Mouse (Mus musculus) myocyte (in vitro differentiated cells): ENCODE measurements around the gene Lama2. TPM values are rescaled to one million over a fixed set of nuclear protein-coding genes. Genes with fewer than 3 reads are reported as not detected.

Source experiments
- H3K27me3 ChIP-seq: one replicate; pipeline ENCODE4 v1.6.1; 2011; ENCODE audit not compliant: control insufficient read depth, insufficient read depth, insufficient read length
- H3K36me3 ChIP-seq: one replicate; pipeline ENCODE4 v1.6.1; 2011; ENCODE audit not compliant: control insufficient read depth, insufficient read depth
- H3K4me2 ChIP-seq: one replicate; pipeline ENCODE4 v1.6.1; 2011; ENCODE audit warnings: low read depth, control low read depth
- H3K4me3 ChIP-seq: one replicate; pipeline ENCODE4 v1.5.1; 2011; ENCODE audit warnings: mild to moderate bottlenecking, control low read depth, moderate library complexity
- H3K79me2 ChIP-seq: one replicate; pipeline ENCODE4 v1.6.1; 2011; ENCODE audit not compliant: control insufficient read depth, insufficient read depth
- H3ac ChIP-seq: one replicate; pipeline ENCODE4 v1.6.1; 2011; ENCODE audit not compliant: control insufficient read depth, insufficient read length
- CEBPB ChIP-seq: IDR thresholded peaks from 2 replicates; pipeline ENCODE4 v1.6.1; 2011; ENCODE audit warnings: mild to moderate bottlenecking, moderate library complexity; ENCODE audit not compliant: poor library complexity, insufficient read depth, severe bottlenecking
- E2F4 ChIP-seq: IDR thresholded peaks from one replicate; pipeline ENCODE4 v1.6.1; 2011; ENCODE audit warnings: mild to moderate bottlenecking, control low read depth, moderate library complexity; ENCODE audit not compliant: insufficient read depth
- MAX ChIP-seq: IDR thresholded peaks from one replicate; pipeline ENCODE4 v1.6.1; 2011; ENCODE audit warnings: low read depth, mild to moderate bottlenecking, control low read depth
- MYOD1 ChIP-seq, 3 experiments: IDR thresholded peaks; one replicate each; pipeline ENCODE4 v1.6.1; 2011; ENCODE audit warnings: control low read depth in 2 of 3, low read depth in 2 of 3, mild to moderate bottlenecking in 2 of 3, moderate library complexity in 1 of 3; ENCODE audit not compliant: insufficient read length in 2 of 3, control insufficient read depth in 1 of 3
- MYOG ChIP-seq, 3 experiments: IDR thresholded peaks; one replicate each; pipeline ENCODE4 v1.6.1; 2011; ENCODE audit warnings: control low read depth in 2 of 3, low read depth in 2 of 3, mild to moderate bottlenecking in 2 of 3; ENCODE audit not compliant: insufficient read length in 2 of 3, control insufficient read depth in 1 of 3, insufficient read depth in 1 of 3
- POLR2A ChIP-seq: IDR thresholded peaks from one replicate; pipeline ENCODE4 v1.6.1; 2011; ENCODE audit warnings: low read depth, mild to moderate bottlenecking, control low read depth, moderate library complexity; ENCODE audit not compliant: insufficient read length
- POLR2AphosphoS2 ChIP-seq: IDR thresholded peaks from one replicate; pipeline ENCODE4 v1.6.1; 2011; ENCODE audit warnings: low read depth, control low read depth; ENCODE audit not compliant: insufficient read length
- REST ChIP-seq: IDR thresholded peaks from one replicate; pipeline ENCODE4 v1.6.1; 2011; ENCODE audit warnings: mild to moderate bottlenecking, control low read depth, moderate library complexity; ENCODE audit not compliant: insufficient read depth, insufficient read length
- SRF ChIP-seq: IDR thresholded peaks from one replicate; pipeline ENCODE4 v1.6.1; 2011; ENCODE audit warnings: low read depth; ENCODE audit not compliant: control insufficient read depth, insufficient read length
- TCF12 ChIP-seq: IDR thresholded peaks from one replicate; pipeline ENCODE4 v1.6.1; 2011; ENCODE audit warnings: mild to moderate bottlenecking, control low read depth; ENCODE audit not compliant: poor library complexity, insufficient read depth, severe bottlenecking
- TCF3 ChIP-seq: IDR thresholded peaks from one replicate; pipeline ENCODE4 v1.6.1; 2011; ENCODE audit warnings: low read depth, control low read depth; ENCODE audit not compliant: insufficient read length
- USF1 ChIP-seq: IDR thresholded peaks from one replicate; pipeline ENCODE4 v1.6.1; 2011; ENCODE audit warnings: low read depth, mild to moderate bottlenecking, control low read depth, moderate library complexity
- polyA plus RNA-seq: library from polyadenylated mRNA; unstranded; fragments of >200 nt; fragmentation: generic; extraction: Trizol; gene quantifications from one replicate; pipeline ENCODE4 v1.2.1, GENCODE M21; 2012; ENCODE audit warnings: missing spikeins

Gene Lama2
- polyA plus RNA-seq, 1 experiment = 15.1 TPM

DNA sequence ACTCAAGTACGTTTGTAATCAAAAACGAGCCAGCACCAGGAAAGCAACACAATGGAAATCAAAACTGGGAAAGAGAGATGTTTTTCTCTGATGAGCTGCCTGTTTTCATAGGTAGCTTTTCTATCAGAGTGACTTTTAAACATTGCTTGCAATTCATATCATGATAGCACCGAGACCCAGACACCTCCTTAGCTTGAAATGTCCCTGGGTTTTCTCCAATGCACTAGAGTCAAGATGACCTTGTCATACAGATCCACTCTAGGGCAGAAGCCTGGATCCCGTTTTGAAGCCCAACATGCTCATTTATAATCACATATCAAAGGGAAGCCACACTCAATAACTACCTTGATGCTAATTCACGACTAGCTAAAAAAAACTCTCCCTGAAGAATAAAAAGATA, 386.0 kb downstream of the Lama2 start:
- Histone ChIP-seq H3K4me3 (no peak overlapping the region), H3K36me3 (no peaks in the 10 kb centered on the region), H3K27me3 (no peaks in the 10 kb centered on the region), H3K4me2 (no peak overlapping the region), H3K79me2 (no peaks in the 10 kb centered on the region), H3ac (no peak overlapping the region)
- TF ChIP-seq MAX (no peak), TCF3 (no peak), SRF (no peak), REST (no peak), POLR2A (no peak)

DNA sequence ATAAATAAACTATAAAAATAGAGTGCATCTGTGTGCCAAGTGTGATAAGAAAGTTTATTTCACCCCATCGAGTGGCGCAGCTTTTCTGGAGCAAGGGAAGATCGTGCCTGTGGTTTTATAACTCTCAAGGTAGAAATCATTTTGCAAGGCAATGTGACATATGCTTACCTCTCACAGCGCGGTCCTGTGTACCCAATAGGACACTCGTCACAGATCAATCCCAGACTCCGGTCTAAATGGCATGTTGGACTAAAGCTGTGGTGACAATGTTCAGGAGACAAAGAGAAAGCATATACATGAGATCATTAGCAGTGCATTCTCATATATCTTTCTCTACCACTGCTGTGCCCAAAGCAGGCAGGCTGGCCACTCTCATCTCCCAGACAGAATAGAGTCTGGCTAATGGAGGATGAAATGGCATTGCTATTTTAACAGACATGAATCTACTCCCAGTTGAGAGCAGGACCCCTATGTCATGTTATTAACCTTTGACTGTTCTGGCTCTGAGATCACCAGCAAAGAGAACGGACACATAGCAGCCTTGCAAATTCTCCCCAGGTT, 395.7 kb downstream of the Lama2 start:
- no peak overlapping the region for H3ac ChIP-seq

DNA sequence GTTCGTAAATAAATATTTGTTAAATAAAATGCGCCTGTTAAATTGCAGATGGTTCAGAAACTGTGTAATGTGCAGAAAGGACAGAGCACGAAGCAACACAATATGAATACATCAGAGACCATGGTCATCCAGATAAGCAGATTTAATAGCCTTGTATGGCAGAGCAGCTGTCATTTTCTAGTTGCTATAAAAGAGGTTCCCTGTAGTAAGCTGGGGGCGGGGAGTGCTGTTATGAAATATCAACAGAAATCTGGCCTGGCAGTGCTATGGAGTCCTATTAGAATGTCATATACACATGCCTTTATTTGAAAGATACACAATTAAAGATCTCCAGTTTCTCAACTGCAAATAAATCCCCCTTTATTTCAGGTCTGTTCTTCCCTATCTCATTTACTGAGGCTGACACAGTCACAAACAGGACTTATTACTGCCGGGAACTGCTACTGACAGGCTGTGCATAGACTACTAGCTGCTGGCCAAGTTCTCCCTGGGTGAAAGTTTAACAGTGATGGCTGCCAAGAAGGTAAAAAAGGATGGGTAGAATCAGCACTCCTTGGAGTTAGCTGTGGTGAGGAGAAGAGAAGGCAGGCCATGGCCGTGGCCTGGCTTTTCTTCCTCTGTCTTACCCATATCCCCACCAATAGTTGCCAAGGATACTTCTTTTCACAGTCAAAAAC, 396.8 kb downstream of the Lama2 start:
- Histone ChIP-seq H3K4me3 (no peak overlapping the region), H3K4me2 (no peak overlapping the region)

More for the DNA sequence above, 395.7 kb downstream of the Lama2 start:
- no peak overlapping the region for H3K4me3 ChIP-seq
- TF ChIP-seq MYOG (IDR thresholded peaks at IDR 0.05; ENCODE audit: control insufficient read depth in 1 of 3, insufficient read depth in 1 of 3, insufficient read length in 2 of 3, low read depth in 2 of 3) (no peak), TCF12 (no peak), CEBPB (no peak), MYOD1 (IDR thresholded peaks at IDR 0.05; ENCODE audit: control insufficient read depth in 1 of 3, insufficient read length in 2 of 3, low read depth in 2 of 3) (no peak), USF1 (no peak), TCF3 (no peak), POLR2A (no peak), MAX (no peak), REST (no peak), SRF (no peak), E2F4 (no peak), POLR2AphosphoS2 (no peak)
- H3K4me2 ChIP-seq = no peak overlapping the region
- no peaks in the 10 kb centered on the region for H3K79me2 ChIP-seq
- no peaks in the 10 kb centered on the region for H3K27me3 ChIP-seq
- no peaks in the 10 kb centered on the region for H3K36me3 ChIP-seq

DNA sequence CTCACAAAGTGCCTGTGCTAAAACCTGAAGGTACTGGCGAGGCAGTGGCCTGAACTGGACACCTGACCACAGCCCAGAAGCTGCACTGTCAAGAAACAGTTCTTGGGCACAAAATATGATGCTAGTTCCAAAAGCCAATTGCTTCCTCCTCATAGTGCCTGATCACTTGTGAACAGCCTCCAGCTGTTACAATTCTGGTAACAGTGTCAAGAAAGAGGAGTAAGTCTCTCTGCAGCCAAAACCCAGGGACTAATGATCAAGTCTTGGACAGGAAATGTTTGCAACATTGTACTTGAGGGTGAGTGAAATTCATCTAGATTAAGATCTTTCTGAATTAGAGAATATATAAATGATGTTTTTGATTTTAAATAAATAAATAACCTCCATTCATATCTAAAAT, 399.9 kb downstream of the Lama2 start:
- H3ac ChIP-seq = no peak overlapping the region
- no peak overlapping the region for H3K4me3 ChIP-seq
- no peaks in the 10 kb centered on the region for H3K36me3 ChIP-seq
- H3K79me2 ChIP-seq = no peaks in the 10 kb centered on the region
- no peaks in the 10 kb centered on the region for H3K27me3 ChIP-seq
- no peak overlapping the region for H3K4me2 ChIP-seq
- TF ChIP-seq REST (no peak), SRF (no peak), MYOD1 (IDR thresholded peaks at IDR 0.05; ENCODE audit: control insufficient read depth in 1 of 3, insufficient read length in 2 of 3, low read depth in 2 of 3) (no peak), POLR2AphosphoS2 (no peak), CEBPB (no peak)

More for the DNA sequence above, 396.8 kb downstream of the Lama2 start:
- Histone ChIP-seq H3K79me2 (no peaks in the 10 kb centered on the region), H3K27me3 (no peaks in the 10 kb centered on the region), H3ac (no peak overlapping the region), H3K36me3 (no peaks in the 10 kb centered on the region)
- peak in 2 of 3 experiments; percentile 23 to 36 for TF ChIP-seq MYOD1 (IDR thresholded peaks at IDR 0.05; ENCODE audit: control insufficient read depth in 1 of 3, insufficient read length in 2 of 3, low read depth in 2 of 3)
- no peak for TF ChIP-seq E2F4
- TF ChIP-seq USF1 = no peak
- TF ChIP-seq REST = no peak
- peak in 1 of 3 experiments; percentile 40 for TF ChIP-seq MYOG (IDR thresholded peaks at IDR 0.05; ENCODE audit: control insufficient read depth in 1 of 3, insufficient read depth in 1 of 3, insufficient read length in 2 of 3, low read depth in 2 of 3)
- no peak for TF ChIP-seq MAX
- no peak for TF ChIP-seq CEBPB
- no peak for TF ChIP-seq POLR2A
- TF ChIP-seq TCF3 = no peak

DNA sequence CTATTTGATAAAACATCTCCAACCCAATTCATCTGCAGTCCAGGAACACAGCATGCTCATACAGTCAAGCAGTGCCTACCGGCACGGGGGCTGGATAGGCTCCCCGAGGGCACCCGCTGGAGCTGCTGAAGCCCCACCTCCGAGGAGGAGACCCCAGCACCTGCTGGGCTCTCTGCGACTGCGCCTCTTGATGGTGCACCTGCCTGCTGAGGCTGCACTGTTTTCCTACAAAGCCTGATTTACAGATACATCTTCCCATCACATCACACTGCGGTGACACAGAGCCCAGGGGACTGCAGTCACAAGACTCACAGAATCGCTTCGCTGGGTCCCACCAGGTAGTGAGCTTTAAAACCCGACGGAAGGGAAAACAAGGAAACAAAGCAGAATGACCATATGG, 412.2 kb downstream of the Lama2 start:
- Histone ChIP-seq H3K4me2 (no peak overlapping the region), H3K36me3 (no peaks in the 10 kb centered on the region), H3ac (no peak overlapping the region), H3K27me3 (no peaks in the 10 kb centered on the region), H3K79me2 (no peaks in the 10 kb centered on the region), H3K4me3 (no peak overlapping the region)
- TF ChIP-seq POLR2AphosphoS2 (no peak), TCF3 (no peak), MYOD1 (IDR thresholded peaks at IDR 0.05; ENCODE audit: control insufficient read depth in 1 of 3, insufficient read length in 2 of 3, low read depth in 2 of 3) (no peak), REST (no peak), CEBPB (no peak), MAX (no peak), MYOG (IDR thresholded peaks at IDR 0.05; ENCODE audit: control insufficient read depth in 1 of 3, insufficient read depth in 1 of 3, insufficient read length in 2 of 3, low read depth in 2 of 3) (no peak), USF1 (no peak), TCF12 (no peak), POLR2A (no peak), E2F4 (no peak), SRF (no peak)
